Mouse (Mus musculus): ENCODE data around the gene Clec2l.

Clec2l gene

DNA sequence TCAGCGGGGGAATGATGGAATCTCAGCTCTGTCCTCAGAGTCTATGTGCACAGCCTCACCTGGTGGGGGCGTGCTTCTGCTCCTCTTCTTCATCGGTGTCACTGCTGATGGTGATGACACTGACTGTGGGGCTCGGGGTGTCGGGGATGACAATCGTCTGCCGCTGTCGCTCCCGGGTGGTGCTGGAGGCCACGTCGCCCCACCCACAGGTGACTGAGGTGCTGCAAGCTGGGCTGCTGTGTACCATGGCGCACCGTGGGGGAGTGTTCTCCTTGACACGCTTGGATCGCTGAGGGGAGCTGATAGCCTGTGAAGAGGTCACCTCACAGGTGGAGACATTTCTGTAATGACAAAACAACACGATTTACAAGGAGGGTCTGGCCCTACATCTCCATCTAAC, 53.0 kb downstream of the Clec2l start:
- DNase-seq (ENCODE audit: low spot score in 2 of 2): no peak

DNA sequence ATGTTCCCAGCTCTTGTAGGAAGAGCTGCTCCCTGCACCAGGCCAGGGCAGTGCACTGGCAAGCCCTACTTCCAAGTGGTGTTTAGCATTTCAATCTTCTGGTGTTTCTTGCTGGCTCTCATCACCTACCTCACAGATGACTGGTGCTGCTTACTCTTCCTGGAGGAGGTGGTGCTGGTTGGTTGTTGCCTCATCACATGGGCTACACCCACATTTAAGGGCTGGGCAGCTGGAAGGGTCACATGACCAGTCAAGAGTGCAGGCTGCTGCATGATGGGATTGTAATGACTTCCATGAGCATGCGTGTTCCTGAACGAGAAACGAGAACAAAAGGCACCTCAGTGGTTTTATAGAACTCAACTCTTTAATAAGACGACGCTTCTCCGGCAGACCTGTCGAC, 55.8 kb downstream of the Clec2l start:
- DNase-seq (ENCODE audit: low spot score in 2 of 2): no peak

GRCm38 (mm10) chr6:38719229-38719628, 56.4 kb downstream of the Clec2l start:
- no peak for DNase-seq (ENCODE audit: low spot score in 2 of 2)

DNA sequence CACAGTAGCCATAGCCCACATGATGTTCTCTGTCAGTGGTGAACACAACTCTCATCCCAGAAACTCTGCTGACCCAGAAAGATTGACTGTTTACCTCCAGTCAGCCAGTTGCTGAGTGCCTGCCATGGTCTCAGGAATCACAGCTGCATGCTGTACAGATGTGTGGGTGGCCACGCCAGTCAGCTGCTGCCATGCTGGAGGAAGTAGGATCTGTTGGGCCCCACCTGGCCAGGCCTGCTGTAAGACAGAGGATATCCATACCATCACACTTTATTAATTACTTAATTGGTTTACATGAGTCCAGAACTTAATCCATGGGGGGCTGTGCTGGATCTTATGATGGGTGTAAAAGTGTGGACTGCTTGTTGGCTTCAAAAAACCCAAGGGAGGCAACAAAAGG, 58.5 kb downstream of the Clec2l start:
- DNase-seq (ENCODE audit: low spot score in 2 of 2): no peak

- DNase-seq (ENCODE audit: low spot score in 2 of 2): no peak
Observed at GRCm38 (mm10) chr6:38725515-38725914, 62.6 kb downstream of the Clec2l start.
